ENCODE assay signal across 21 mouse cellular contexts in the genomic region with DNA sequence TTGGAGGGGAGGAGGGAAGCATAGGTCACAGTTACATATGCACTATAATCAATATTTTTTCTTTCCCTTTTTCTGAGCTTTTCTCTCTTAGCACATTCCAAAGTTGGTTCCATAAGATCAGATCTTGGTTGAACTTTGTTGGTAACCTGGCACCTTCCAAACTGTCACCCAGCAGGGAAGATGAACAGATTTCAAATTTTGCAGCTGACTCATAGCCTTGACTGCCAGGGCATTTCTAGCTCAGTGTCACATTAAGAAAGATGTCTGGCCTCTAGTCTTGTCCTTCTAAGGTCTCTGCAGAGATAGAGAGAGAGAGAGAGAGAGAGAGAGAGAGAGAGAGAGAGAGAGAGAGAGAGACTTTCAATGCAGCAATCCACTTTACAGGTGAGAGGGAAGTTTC.
"Had no signal": no experiment of that assay in that cellular context is flagged by ENCODE, and none has a peak within 500 bp of the region (broad histone marks: within the 10 kb centered on the region; RNA-seq: fewer than 3 reads in every experiment).

No protein-coding gene starts in this region.

- H3K4me3 ChIP-seq: kidney, embryonic 15.5 days; limb, embryonic 12.5 days; limb, embryonic 15.5 days; midbrain, embryonic 12.5 days; midbrain, embryonic 15.5 days; neural tube, embryonic 12.5 days; neural tube, embryonic 15.5 days had no signal

- DNase-seq: kidney, postnatal 10 days; kidney, postnatal 36 days; left cerebral cortex, postnatal 4 days; liver, postnatal 0 days; lung, embryonic 14.5 days; right cerebral cortex, adult 18-20 months; right cerebral cortex, postnatal 14 days; right cerebral cortex, postnatal 4 days; thymus, adult 2 months; thymus, postnatal 14 days; thymus, postnatal 4 days had no signal

- H3K27ac ChIP-seq: kidney, embryonic 15.5 days; limb, embryonic 12.5 days; limb, embryonic 15.5 days; liver, embryonic 14.5 days; macrophage; midbrain, embryonic 12.5 days; midbrain, embryonic 15.5 days; neural tube, embryonic 12.5 days; neural tube, embryonic 15.5 days; stomach, postnatal 0 days had no signal
